Mouse (Mus musculus): ENCODE measurements around the gene Grik5.

DNA sequence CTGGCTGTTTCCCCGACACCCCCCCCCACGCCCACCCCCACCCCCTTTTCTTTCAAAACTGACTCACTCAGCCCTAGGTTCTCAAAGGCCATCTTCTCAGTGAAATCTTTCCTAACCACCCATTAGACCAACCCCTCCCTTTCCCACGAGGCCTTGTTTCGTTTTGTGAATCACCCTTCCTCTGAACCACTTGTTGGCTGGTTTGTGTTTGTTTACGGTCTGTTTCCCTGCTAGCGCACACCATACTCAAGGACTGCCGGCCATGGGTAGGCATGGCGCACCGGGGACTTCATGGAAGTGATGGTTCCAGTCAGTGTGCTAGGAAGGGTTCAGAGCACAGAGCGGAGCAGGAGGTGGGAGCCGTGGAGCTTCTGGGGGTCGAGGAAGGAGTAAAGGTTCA lies 37.2 kb upstream of the Grik5 start:
- TF ChIP-seq USF1 (IDR thresholded peaks at IDR 0.05; ENCODE audit: low read depth) (no peak), CTCF (IDR thresholded peaks at IDR 0.05; ENCODE audit: control insufficient read depth, insufficient read depth, insufficient read length) (no peak)

Measured in C2C12 (cell line).